Comparison of ENCODE assay signal across 8 mouse cellular contexts in genomic region chr9:61370454-61370888, GRCm38 (mm10). TPM values are rescaled to one million over a fixed set of nuclear protein-coding genes. Genes with fewer than 3 reads are reported as not detected.
DNase-seq lines count a peak whose midpoint lies in the region; ATAC-seq and TF ChIP-seq lines count a peak whose summit lies in the region.

No protein-coding gene starts in this region.

- H3K9me3 ChIP-seq in hindbrain, embryonic 14.5 days (ENCODE audit: control insufficient read depth, low read length), result no peaks in the 10 kb centered on the region

- WGBS in hindbrain, embryonic 14.5 days, result under 1% methylated on average over 25 of the region's 25 CpGs

- H3K27me3 ChIP-seq in Patski, result no peaks in the 10 kb centered on the region
- H3K27me3 ChIP-seq in hindbrain, embryonic 14.5 days (ENCODE audit: control insufficient read depth, insufficient read depth, low read length), result peaks cover 3% of the 10 kb centered on the region; the same call in 1 of the 2 replicates

- H3K27ac ChIP-seq in hindbrain, embryonic 14.5 days, result peak overlapping the region; percentile 83

- H3K4me3 ChIP-seq in hindbrain, embryonic 14.5 days (replicated peaks; ENCODE audit: low read length), result peak overlapping the region; percentile 91

- peak overlapping the region; percentile 57 for H3K9ac ChIP-seq in hindbrain, embryonic 14.5 days

- peaks cover 40% of the 10 kb centered on the region for H3K4me1 ChIP-seq in hindbrain, embryonic 14.5 days (replicated peaks; ENCODE audit: control insufficient read depth, insufficient read depth, low read length)

- ATAC-seq in Patski, result no peak
- peak; percentile 89 for ATAC-seq in hindbrain, embryonic 14.5 days (ENCODE audit: low FRiP score)

- H3K36me3 ChIP-seq in hindbrain, embryonic 14.5 days (replicated peaks; ENCODE audit: control insufficient read depth, insufficient read depth), result 0 out of 2 replicates have a peak, but pooled peaks cover under 1% of the 10 kb centered on the region

- peak overlapping the region; percentile 83 for H3K4me2 ChIP-seq in hindbrain, embryonic 14.5 days (replicated peaks)

- POLR2A ChIA-PET in Patski (lab: Charles Lee), result interaction anchor here (0.5 to 2.1 kb wide), 8 partner anchors 9 to 496 kb away, joined by 3 to 8 read pairs (median 4); no protein-coding TSS in a partner anchor

- DNase-seq in Patski (ENCODE audit: low read depth, low spot score), result peak; percentile 99
- DNase-seq in cerebellum, postnatal 14 days, result peak; percentile 100
- DNase-seq in frontal cortex, postnatal 14 days (ENCODE audit: low spot score in 2 of 2), result peak; percentile 100
- peak; percentile 100 for DNase-seq in hindbrain, embryonic 14.5 days (ENCODE audit: low spot score)
- DNase-seq in layer of hippocampus, postnatal 36 days, result peak; percentile 99 to 100
- DNase-seq in lung, postnatal 36 days, result peak; percentile 100
- peak; percentile 100 for DNase-seq in retina, postnatal 7 days (ENCODE audit: low read depth, low spot score)
- peak; percentile 95 for DNase-seq in urinary bladder, adult 2 months (ENCODE audit: low spot score)

- TF ChIP-seq CTCF in Patski (IDR thresholded peaks at IDR 0.05), result no peak

- CTCF ChIA-PET in Patski (lab: Charles Lee), result interaction anchor here (0.8 kb wide), 1 partner anchor 32 kb away, joined by 3 read pairs; no protein-coding TSS in a partner anchor

- in situ Hi-C loops in Patski (cut with MboI; ENCODE audit: low pct_unique_long_range_greater_than_20kb), result loop anchor here (5.0 kb wide), 1 partner anchor 327 kb away; no protein-coding TSS in a partner anchor

RNA-seq across cellular contexts. Expression of gene Tle3, which starts 1.7 kb away (rescaled TPM):
- 101 TPM for polyA plus RNA-seq in Patski (2021)
- 22.4 and 23.9 TPM in 2 replicates for polyA plus RNA-seq in hindbrain, embryonic 14.5 days (2014; fragmentation: Nextera tagmentation; extraction: Ambion mirVana)
- 10 to 100 TPM; 51.5 to 53.2 TPM for total RNA-seq in layer of hippocampus, postnatal 36 days (2021)
- polyA plus RNA-seq in urinary bladder, adult 2 months (2012; rRNA removed), result 39.4 and 49.1 TPM in 2 replicates
